Mouse (Mus musculus) hindbrain, embryonic 12.5 days (tissue): ENCODE measurements at regions not wholly inside any gene's neighbourhood (a gene's known extent, or its start where the extent isn't known, plus 50 kb on each side); places are given as distances from the start of the nearest gene placed in this dataset.

Experiments used
- ATAC-seq: fragments of 200-750 bp; cut with Nextera tagmentation; 2 replicates; pipeline ENCODE4 v1.8.0; 2017; ENCODE audit warnings: moderate TSS enrichment; ENCODE audit not compliant: low FRiP score
- H3K27ac ChIP-seq: fragments of 300-500 bp; sonication (generic); 2 replicates; pipeline ENCODE4 v1.5.1; 2016; ENCODE audit warnings: mild to moderate bottlenecking
- H3K27me3 ChIP-seq: fragments of 300-500 bp; sonication (generic); 2 replicates; pipeline ENCODE4 v1.6.1; 2016; ENCODE audit warnings: mild to moderate bottlenecking
- H3K36me3 ChIP-seq: fragments of 300-500 bp; sonication (generic); 2 replicates; pipeline ENCODE4 v1.6.1; 2016; ENCODE audit warnings: mild to moderate bottlenecking
- H3K4me1 ChIP-seq: fragments of 300-500 bp; sonication (generic); 2 replicates; pipeline ENCODE4 v1.6.1; 2016
- H3K4me2 ChIP-seq: fragments of 300-500 bp; sonication (generic); replicated peaks from 2 replicates; pipeline ENCODE4 v1.6.1; 2016; ENCODE audit warnings: mild to moderate bottlenecking
- H3K4me3 ChIP-seq: fragments of 300-500 bp; sonication (generic); 2 replicates; pipeline ENCODE4 v1.5.1; 2016; ENCODE audit warnings: mild to moderate bottlenecking
- H3K9ac ChIP-seq: fragments of 300-500 bp; sonication (generic); 2 replicates; pipeline ENCODE4 v1.6.1; 2016; ENCODE audit warnings: mild to moderate bottlenecking, moderate library complexity
- H3K9me3 ChIP-seq: fragments of 300-500 bp; sonication (generic); replicated peaks from 2 replicates; pipeline ENCODE4 v1.6.1; 2016; ENCODE audit warnings: mild to moderate bottlenecking
- WGBS: fragments of 180-500 bp; shearing (Covaris S2); methylation state at CpG from one replicate; pipeline ENCODE4 v1.1.7; 2016; 5-methylcytosine and 5-hydroxymethylcytosine counted together

DNA sequence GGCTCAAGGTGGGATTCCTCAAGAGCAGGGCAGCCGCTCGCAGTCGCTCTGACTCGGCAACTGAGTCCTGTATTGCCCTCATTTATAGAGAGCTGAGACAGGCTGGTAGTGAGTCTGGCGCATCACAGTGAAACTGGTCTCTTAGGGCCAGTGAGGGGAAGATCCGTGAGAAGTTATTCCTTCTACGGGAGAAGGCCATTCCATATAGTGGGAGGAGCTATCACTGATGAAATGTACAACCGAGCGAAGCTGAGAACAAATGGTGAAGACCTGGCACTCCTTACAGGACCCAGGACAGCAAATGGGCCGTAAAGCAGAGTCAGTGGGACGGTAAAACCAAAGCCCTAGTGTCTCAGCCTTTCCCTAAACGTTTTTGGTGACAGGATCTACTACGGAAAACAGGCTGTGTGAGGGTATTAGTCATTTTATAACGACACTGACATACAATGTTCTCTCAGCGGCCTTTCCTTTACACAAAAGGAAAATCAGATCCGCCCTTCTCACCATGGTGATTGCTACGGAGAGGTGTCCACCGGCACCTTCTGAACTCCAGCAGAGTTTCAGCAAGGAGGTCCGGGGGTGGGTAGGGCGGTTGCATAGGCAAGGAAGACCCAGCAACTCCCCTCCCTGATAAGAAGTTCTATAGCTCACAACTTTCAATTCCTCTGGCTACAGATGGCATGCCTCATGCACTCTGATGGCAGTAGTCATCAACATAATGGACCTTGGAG is 263.6 kb upstream of the Gm5148 start:
- no peak overlapping the region for H3K27ac ChIP-seq
- peaks cover 8% of the 10 kb centered on the region; the same call in 1 of the 2 replicates for H3K4me1 ChIP-seq
- WGBS, result 65% methylated on average over 20 of the region's 20 CpGs
- no peak overlapping the region for H3K4me2 ChIP-seq
- no peak overlapping the region for H3K4me3 ChIP-seq
- H3K36me3 ChIP-seq, result no peaks in the 10 kb centered on the region
- no peaks in the 10 kb centered on the region for H3K9me3 ChIP-seq
- H3K9ac ChIP-seq, result no peak overlapping the region
- peaks cover 5% of the 10 kb centered on the region; the same call in 1 of the 2 replicates for H3K27me3 ChIP-seq
- no peak for ATAC-seq

DNA sequence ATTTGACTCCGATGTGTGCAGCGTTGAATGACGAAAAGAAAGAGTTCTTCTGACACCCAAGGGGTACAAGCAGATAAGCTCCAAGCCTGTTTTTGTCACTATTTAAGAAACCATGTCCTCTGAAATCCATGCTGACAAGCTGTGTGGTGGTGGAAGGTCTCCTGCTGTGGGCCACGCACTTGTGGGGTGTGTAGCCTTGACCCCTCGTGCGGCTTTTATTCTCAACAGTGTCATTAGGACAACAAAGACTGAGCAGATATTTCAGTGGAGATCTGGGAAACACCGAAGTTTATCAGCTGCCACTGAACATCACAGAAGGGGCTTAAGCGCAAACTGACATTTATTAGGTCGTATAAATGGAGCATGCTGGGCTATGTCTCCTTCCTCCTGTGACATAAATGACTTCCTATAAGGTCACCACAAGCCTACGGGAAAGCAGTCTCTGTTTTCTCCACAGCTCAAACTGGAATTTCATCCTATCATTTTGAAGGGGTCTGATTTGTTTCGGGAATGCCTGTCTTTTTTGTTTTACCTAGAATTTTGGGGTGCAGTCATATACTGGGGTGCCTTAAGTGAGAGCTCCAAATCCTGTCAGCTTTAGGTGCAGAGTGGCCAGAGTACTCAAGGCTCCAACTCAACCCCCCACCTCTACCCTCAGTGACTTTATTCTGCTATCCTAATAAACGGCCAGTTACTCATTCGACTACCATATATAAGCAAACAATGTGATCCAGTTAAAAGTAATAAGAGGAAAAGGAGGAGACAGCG is 262.9 kb upstream of the Gm5148 start:
- Histone ChIP-seq H3K36me3 (no peaks in the 10 kb centered on the region), H3K9ac (no peak overlapping the region), H3K27ac (no peak overlapping the region), H3K4me2 (no peak overlapping the region), H3K4me1 (peaks cover 8% of the 10 kb centered on the region; the same call in 1 of the 2 replicates), H3K27me3 (peaks cover 5% of the 10 kb centered on the region; the same call in 1 of the 2 replicates), H3K9me3 (no peaks in the 10 kb centered on the region), H3K4me3 (no peak overlapping the region)
- 59% methylated on average over 14 of the region's 14 CpGs for WGBS
- ATAC-seq, result no peak

DNA sequence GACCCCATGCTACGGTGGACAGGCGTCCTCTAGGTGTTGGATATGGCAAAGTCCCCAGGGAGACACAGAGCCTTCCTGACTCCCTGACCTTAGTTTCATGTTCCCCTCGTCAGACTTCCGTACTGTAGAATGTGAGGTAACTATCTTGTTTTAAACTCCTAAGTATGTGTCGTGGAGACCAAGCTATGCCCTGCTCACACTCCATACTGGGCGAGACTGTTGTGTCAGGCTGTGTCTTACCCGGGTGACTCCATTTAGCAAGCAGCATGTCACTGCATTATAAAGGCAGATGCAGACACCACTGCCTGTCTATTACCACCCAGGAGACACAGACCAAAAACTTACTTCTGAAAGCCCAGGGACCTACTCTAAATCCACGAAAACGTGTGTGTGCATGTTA is 260.4 kb upstream of the Gm5148 start:
- no peak overlapping the region for H3K27ac ChIP-seq
- no peak overlapping the region for H3K4me2 ChIP-seq
- H3K9me3 ChIP-seq, result no peaks in the 10 kb centered on the region
- no peak for ATAC-seq
- peaks cover 5% of the 10 kb centered on the region; the same call in 1 of the 2 replicates for H3K27me3 ChIP-seq
- 90% methylated on average over 9 of the region's 9 CpGs for WGBS
- H3K36me3 ChIP-seq, result no peaks in the 10 kb centered on the region
- H3K4me3 ChIP-seq, result no peak overlapping the region
- H3K4me1 ChIP-seq, result peaks cover 8% of the 10 kb centered on the region; the same call in 1 of the 2 replicates
- no peak overlapping the region for H3K9ac ChIP-seq

DNA sequence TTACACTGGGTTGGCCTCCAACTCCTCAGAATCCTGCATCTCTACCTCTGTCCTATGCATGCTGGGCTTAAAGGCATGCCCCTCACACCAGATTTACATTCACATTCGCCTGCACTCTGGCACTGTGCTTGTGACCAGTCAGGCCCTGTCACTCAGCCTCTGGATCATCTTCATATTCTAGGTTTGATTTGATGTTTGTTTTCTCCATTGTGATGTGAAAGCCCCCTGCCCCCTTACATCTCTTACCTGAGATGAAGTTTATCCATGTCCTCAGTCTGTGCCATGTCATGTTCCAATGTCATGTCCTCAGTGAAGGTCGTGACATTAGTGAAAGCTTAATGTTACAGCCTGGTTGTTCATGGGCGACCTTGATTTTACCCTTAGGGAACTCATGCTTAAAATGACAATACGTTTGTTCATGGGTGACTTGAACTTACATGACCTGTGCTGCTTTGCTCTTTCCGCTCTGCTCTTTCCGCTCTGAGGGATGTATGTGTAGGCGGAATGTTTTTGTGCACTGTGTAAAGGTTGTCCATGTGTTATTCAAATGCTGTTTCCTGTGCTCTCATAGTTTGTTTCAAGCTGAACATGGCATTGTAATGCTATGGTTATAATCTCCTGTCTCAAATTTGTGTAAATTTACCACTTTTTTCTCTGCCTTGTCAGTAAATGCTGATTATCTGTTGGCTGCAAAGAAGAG is 257.3 kb upstream of the Gm5148 start:
- Histone ChIP-seq H3K27ac (no peak overlapping the region), H3K9me3 (no peaks in the 10 kb centered on the region), H3K27me3 (peaks cover 5% of the 10 kb centered on the region; the same call in 1 of the 2 replicates), H3K4me1 (peaks cover under 1% of the 10 kb centered on the region), H3K4me3 (no peak overlapping the region), H3K36me3 (no peaks in the 10 kb centered on the region), H3K9ac (no peak overlapping the region), H3K4me2 (no peak overlapping the region)
- no peak for ATAC-seq
- 40% methylated on average over 7 of the region's 7 CpGs for WGBS

DNA sequence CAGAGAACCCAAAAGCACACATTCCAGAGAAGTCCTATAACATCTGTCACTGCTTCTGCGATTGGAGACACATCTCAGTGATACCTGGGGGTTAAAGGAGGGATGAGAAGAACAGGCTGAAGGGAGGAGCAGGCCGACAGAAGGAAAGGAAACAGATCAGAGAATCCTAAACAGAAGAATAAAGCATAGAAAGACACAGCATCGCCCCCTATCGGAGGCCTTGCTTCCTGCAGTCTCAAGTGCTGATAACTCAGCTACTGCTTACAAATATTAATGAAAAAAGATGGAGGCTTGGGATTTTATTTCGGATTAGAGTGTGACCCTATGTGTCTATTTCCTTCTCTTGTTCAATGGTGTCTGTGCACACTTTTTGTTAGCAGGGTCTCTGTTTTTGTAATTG is 255.6 kb upstream of the Gm5148 start:
- no peak for ATAC-seq
- H3K4me1 ChIP-seq, result peaks cover 4% of the 10 kb centered on the region
- H3K9me3 ChIP-seq, result no peaks in the 10 kb centered on the region
- no peak overlapping the region for H3K27ac ChIP-seq
- no peak overlapping the region for H3K4me3 ChIP-seq
- H3K9ac ChIP-seq, result no peak overlapping the region
- no peaks in the 10 kb centered on the region for H3K36me3 ChIP-seq
- WGBS, result 57% methylated on average over 5 of the region's 5 CpGs
- H3K27me3 ChIP-seq, result no peaks in the 10 kb centered on the region
- no peak overlapping the region for H3K4me2 ChIP-seq

DNA sequence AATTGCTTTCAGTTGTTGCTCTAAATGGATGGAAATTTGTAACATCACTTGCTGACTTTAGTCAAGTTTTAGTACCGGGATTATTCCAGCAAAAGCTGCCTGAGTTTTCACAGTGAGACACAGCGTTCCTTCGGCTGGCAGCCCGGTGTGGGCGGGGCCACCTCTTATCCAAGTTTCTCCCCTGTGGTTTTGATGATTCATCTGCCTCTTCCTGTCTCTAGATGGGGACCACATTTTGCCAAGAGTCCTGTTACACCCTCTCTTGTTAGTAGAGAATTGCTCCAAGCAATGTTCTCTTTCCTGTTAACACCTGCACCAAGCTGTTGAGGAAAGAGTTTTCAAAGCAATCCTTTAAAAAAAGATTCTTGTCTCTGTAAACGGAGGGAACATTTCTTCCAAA is 254.2 kb upstream of the Gm5148 start:
- no peak for ATAC-seq
- Histone ChIP-seq H3K4me2 (no peak overlapping the region), H3K9ac (no peak overlapping the region), H3K36me3 (no peaks in the 10 kb centered on the region), H3K27ac (no peak overlapping the region), H3K4me1 (peaks cover 4% of the 10 kb centered on the region), H3K9me3 (no peaks in the 10 kb centered on the region), H3K27me3 (no peaks in the 10 kb centered on the region), H3K4me3 (no peak overlapping the region)
- WGBS, result 36% methylated on average over 6 of the region's 6 CpGs

DNA sequence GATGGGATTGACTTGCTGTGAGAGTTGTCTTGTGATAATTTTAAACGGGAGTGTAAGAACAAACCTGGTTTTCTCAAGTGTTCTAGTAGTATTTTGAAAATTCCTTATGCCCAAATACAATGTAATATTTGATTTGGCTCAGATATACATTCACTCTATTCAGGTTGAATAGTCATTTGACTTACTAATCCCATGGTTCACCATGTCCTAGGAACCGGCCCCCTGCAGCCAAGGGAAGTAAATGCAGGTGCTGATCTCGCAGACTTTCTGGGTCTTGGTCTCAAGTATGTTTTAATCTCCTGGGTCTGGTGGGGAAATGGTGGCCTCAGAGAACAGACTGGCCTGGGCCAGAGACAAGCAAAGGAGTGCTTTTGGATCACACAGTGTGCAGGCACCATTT is 253.2 kb upstream of the Gm5148 start:
- WGBS, result 70% methylated on average over 3 of the region's 3 CpGs
- Histone ChIP-seq H3K9ac (no peak overlapping the region), H3K27me3 (no peaks in the 10 kb centered on the region)

DNA sequence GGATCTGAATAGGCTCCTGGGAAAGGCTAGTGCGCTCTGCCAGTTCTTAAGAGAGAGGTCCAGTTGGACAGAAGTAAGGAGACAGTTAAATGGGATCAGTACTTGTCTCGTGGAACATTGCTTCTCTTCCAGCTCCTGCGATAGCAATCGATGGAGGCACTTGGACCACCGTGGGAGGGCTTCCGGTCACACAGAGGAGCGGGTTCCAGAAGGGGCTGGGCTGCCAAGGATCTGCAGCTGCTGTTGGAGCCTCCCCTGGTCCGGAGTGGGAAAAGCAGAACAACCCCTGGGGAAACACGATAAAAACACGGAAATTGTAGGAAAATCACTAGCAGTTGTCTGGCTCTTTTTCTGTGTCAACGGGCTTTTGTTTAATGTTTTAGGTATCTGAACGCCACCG is 252.3 kb upstream of the Gm5148 start:
- no peaks in the 10 kb centered on the region for H3K27me3 ChIP-seq
- no peak overlapping the region for H3K4me3 ChIP-seq
- H3K27ac ChIP-seq, result no peak overlapping the region
- no peaks in the 10 kb centered on the region for H3K9me3 ChIP-seq
- peaks cover 4% of the 10 kb centered on the region for H3K4me1 ChIP-seq
- ATAC-seq, result no peak
- no peaks in the 10 kb centered on the region for H3K36me3 ChIP-seq
- WGBS, result 39% methylated on average over 13 of the region's 13 CpGs
- H3K4me2 ChIP-seq, result peak overlapping the region; percentile 31; the same call in 1 of the 2 replicates
- H3K9ac ChIP-seq, result no peak overlapping the region

More for the DNA sequence above, 253.2 kb upstream of the Gm5148 start:
- no peak for ATAC-seq
- no peaks in the 10 kb centered on the region for H3K36me3 ChIP-seq
- H3K27ac ChIP-seq, result no peak overlapping the region
- H3K4me1 ChIP-seq, result peaks cover 4% of the 10 kb centered on the region
- no peaks in the 10 kb centered on the region for H3K9me3 ChIP-seq
- H3K4me2 ChIP-seq, result no peak overlapping the region
- H3K4me3 ChIP-seq, result no peak overlapping the region

DNA sequence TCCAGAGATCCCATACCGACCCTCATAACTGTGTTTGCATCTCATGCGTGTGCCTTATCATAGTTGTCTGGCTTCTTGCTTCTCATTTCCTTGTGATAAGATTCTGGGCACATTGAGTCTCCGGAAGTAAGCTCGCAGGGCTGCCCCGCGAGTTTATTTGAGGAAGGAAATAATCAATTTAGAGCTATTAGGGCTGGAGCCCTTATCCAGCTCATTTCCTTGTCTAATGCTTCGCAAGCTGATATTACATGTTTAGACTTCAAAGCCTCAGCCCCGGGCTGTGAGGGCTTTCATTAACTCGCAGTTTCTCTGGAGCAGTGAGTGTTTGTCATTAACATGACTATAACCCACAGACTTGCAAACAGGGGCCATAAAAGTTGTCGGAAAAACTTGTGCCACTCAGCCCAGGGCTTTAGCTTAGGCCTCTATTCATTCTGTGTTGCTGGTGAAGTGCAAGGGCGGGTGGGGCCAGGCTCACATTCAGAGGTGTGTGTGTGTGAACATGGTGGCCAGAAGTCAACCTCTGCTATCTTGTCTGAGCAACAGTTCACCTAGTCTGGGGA is 251.0 kb upstream of the Gm5148 start:
- peaks cover 4% of the 10 kb centered on the region for H3K4me1 ChIP-seq
- no peak overlapping the region for H3K4me2 ChIP-seq
- H3K4me3 ChIP-seq, result no peak overlapping the region
- 48% methylated on average over 11 of the region's 11 CpGs for WGBS
- no peak overlapping the region for H3K9ac ChIP-seq
- ATAC-seq, result no peak
- H3K27ac ChIP-seq, result no peak overlapping the region
- H3K36me3 ChIP-seq, result no peaks in the 10 kb centered on the region
- no peaks in the 10 kb centered on the region for H3K27me3 ChIP-seq
- no peaks in the 10 kb centered on the region for H3K9me3 ChIP-seq

DNA sequence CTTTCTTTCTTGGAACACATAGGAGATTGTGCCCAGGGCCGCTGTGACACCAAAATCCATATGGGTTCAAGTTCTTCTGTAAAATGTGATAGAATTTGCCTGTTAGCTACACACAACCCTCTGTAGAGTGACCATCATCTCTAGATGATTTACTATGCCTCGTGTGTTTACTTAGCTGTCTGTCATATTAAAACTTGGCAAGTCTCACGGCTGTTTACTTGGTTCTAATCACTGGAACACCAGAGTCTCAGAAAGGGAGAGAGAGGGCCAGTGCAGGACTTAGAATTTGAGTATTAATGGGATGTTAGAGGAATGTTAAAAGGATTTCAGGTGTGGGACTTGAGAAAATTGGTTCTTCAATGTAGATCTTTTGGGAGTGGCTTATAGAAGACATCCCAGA is 248.6 kb upstream of the Gm5148 start:
- Histone ChIP-seq H3K9me3 (no peaks in the 10 kb centered on the region), H3K27me3 (no peaks in the 10 kb centered on the region), H3K36me3 (no peaks in the 10 kb centered on the region), H3K27ac (no peak overlapping the region), H3K9ac (no peak overlapping the region), H3K4me2 (no peak overlapping the region), H3K4me1 (peaks cover 4% of the 10 kb centered on the region), H3K4me3 (no peak overlapping the region)
- 77% methylated on average over 3 of the region's 3 CpGs for WGBS
- ATAC-seq, result no peak

DNA sequence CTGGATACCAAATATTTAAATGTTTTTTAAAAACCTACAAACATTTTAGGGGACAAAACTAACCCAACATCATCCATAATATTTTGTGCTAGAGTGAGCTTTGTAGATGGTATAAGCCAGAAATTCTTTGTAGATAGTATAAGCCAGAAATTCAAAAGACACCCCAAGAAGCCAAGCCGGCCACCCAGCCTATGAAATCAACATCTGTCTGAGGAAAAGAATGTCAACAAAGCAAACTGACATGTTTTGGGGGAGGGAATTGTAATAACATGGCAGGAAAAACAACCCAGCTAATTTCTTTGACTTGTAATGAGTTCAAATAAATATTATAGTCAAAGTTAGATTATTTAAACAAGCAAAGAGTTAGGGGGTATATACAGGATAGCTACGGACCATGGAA is 246.9 kb upstream of the Gm5148 start:
- Histone ChIP-seq H3K4me3 (no peak overlapping the region), H3K9ac (no peak overlapping the region), H3K4me2 (no peak overlapping the region), H3K4me1 (no peaks in the 10 kb centered on the region; the same call in 1 of the 2 replicates), H3K27ac (no peak overlapping the region), H3K36me3 (no peaks in the 10 kb centered on the region), H3K9me3 (no peaks in the 10 kb centered on the region), H3K27me3 (no peaks in the 10 kb centered on the region)
- 71% methylated on average over 2 of the region's 2 CpGs for WGBS
- ATAC-seq, result no peak

DNA sequence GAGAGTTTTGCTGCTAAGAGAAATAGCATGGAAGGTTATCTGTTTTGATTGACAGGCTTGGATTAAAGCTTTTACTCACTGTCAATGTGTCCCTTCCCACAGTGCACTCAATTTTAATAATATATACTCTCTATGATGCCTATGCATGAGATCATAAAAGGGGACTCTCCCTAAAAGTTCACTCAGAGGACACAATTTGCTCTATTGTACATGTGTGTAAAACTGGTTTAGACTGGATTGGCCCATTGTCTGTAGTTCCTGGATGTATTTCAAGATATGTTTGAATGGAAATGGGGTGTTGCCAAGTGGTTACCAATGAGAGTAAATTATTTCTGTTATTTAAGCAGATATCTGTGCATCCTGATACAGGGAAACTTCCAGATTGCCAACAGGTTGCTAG is 244.4 kb upstream of the Gm5148 start:
- no peaks in the 10 kb centered on the region for H3K9me3 ChIP-seq
- no peak overlapping the region for H3K4me2 ChIP-seq
- H3K9ac ChIP-seq, result no peak overlapping the region
- no peaks in the 10 kb centered on the region for H3K4me1 ChIP-seq
- H3K4me3 ChIP-seq, result no peak overlapping the region
- no peak for ATAC-seq
- no peaks in the 10 kb centered on the region for H3K36me3 ChIP-seq
- H3K27me3 ChIP-seq, result no peaks in the 10 kb centered on the region
- no peak overlapping the region for H3K27ac ChIP-seq
